Mouse (Mus musculus): ENCODE data around the gene Zzz3. TPM values are rescaled to one million over a fixed set of nuclear protein-coding genes. Genes with fewer than 3 reads are reported as not detected.

Gene Zzz3
- 46.7 and 49.3 TPM in 2 replicates for polyA plus RNA-seq (2015; fragmentation: Nextera tagmentation; extraction: Ambion mirVana)

- Histone ChIP-seq H3K9me3 (no peaks in the 10 kb centered on the region), H3K27me3 (no peaks in the 10 kb centered on the region), H3K4me2 (replicated peaks) (peak within 1 kb of the TSS; percentile 82), H3K9ac (peak within 1 kb of the TSS; percentile 89), H3K4me3 (peak within 1 kb of the TSS; percentile 78), H3K4me1 (peaks cover 25% of the 10 kb centered on the region), H3K36me3 (peaks cover 17% of the 10 kb centered on the region), H3K27ac (peak within 1 kb of the TSS; percentile 99)
- peak; percentile 94 for ATAC-seq (ENCODE audit: low FRiP score, low read depth)
- under 1% methylated on average over 59 of the region's 108 CpGs for WGBS
Measured at GRCm38 (mm10) chr3:152395350-152396277, at the start of gene Zzz3. Gene Zzz3, plus strand, starts transcription at chr3:152395473.

GRCm38 (mm10) chr3:152345732-152346632 lies 49.3 kb upstream of the Zzz3 start, which contains the start of gene Usp33:
Gene Usp33, plus strand, starts transcription at chr3:152346478.
- Histone ChIP-seq H3K9ac (peak within 1 kb of the TSS; percentile 90), H3K4me3 (peak within 1 kb of the TSS; percentile 73), H3K36me3 (no peaks in the 10 kb centered on the region), H3K4me1 (peaks cover 26% of the 10 kb centered on the region), H3K27me3 (no peaks in the 10 kb centered on the region), H3K27ac (peak within 1 kb of the TSS; percentile 76; the same call in 1 of the 2 replicates), H3K9me3 (no peaks in the 10 kb centered on the region), H3K4me2 (replicated peaks) (peak within 1 kb of the TSS; percentile 65)
- WGBS = 7% methylated on average over 38 of the region's 44 CpGs
- peak; percentile 99 for ATAC-seq (ENCODE audit: low FRiP score, low read depth)

GRCm38 (mm10) chr3:152346633-152347141 lies 48.6 kb upstream of the Zzz3 start:
- Histone ChIP-seq H3K9me3 (no peaks in the 10 kb centered on the region), H3K27me3 (no peaks in the 10 kb centered on the region), H3K4me3 (peak overlapping the region; percentile 73), H3K27ac (peak overlapping the region; percentile 76; the same call in 1 of the 2 replicates), H3K4me1 (peaks cover 31% of the 10 kb centered on the region), H3K9ac (peak overlapping the region; percentile 90), H3K36me3 (no peaks in the 10 kb centered on the region), H3K4me2 (replicated peaks) (peak overlapping the region; percentile 65)
- WGBS = under 1% methylated on average over 38 of the region's 54 CpGs
- peak; percentile 72 for ATAC-seq (ENCODE audit: low FRiP score, low read depth)

GRCm38 (mm10) chr3:152347227-152347626 lies 48.0 kb upstream of the Zzz3 start:
- H3K9ac ChIP-seq = peak overlapping the region; percentile 90
- WGBS = 45% methylated on average over 3 of the region's 3 CpGs
- H3K4me1 ChIP-seq = peaks cover 37% of the 10 kb centered on the region
- H3K4me2 ChIP-seq (replicated peaks) = peak overlapping the region; percentile 65
- H3K36me3 ChIP-seq = no peaks in the 10 kb centered on the region
- no peaks in the 10 kb centered on the region for H3K9me3 ChIP-seq
- H3K4me3 ChIP-seq = peak overlapping the region; percentile 73
- H3K27ac ChIP-seq = no peak overlapping the region
- no peak for ATAC-seq (ENCODE audit: low FRiP score, low read depth)
- H3K27me3 ChIP-seq = no peaks in the 10 kb centered on the region

GRCm38 (mm10) chr3:152348011-152348830 lies 47.1 kb upstream of the Zzz3 start:
- Histone ChIP-seq H3K27me3 (no peaks in the 10 kb centered on the region), H3K36me3 (no peaks in the 10 kb centered on the region), H3K27ac (no peak overlapping the region), H3K4me1 (peaks cover 46% of the 10 kb centered on the region), H3K9ac (no peak overlapping the region), H3K4me2 (replicated peaks) (0 out of 2 replicates have a peak overlapping the region, but pooled peaks have one; percentile 65), H3K4me3 (no peak overlapping the region), H3K9me3 (no peaks in the 10 kb centered on the region)
- no peak for ATAC-seq (ENCODE audit: low FRiP score, low read depth)
- 87% methylated on average over 10 of the region's 10 CpGs for WGBS

- Histone ChIP-seq H3K9me3 (no peaks in the 10 kb centered on the region), H3K27ac (no peak overlapping the region), H3K36me3 (no peaks in the 10 kb centered on the region), H3K4me2 (replicated peaks) (no peak overlapping the region), H3K4me1 (peaks cover 53% of the 10 kb centered on the region), H3K4me3 (no peak overlapping the region), H3K27me3 (no peaks in the 10 kb centered on the region), H3K9ac (no peak overlapping the region)
- no peak for ATAC-seq (ENCODE audit: low FRiP score, low read depth)
- WGBS = 73% methylated on average over 3 of the region's 3 CpGs
Measured at GRCm38 (mm10) chr3:152350431-152350830, 44.8 kb upstream of the Zzz3 start.

- no peaks in the 10 kb centered on the region for H3K36me3 ChIP-seq
- no peak for ATAC-seq (ENCODE audit: low FRiP score, low read depth)
- H3K4me3 ChIP-seq = no peak overlapping the region
- H3K27me3 ChIP-seq = no peaks in the 10 kb centered on the region
- H3K4me2 ChIP-seq (replicated peaks) = no peak overlapping the region
- peaks cover 53% of the 10 kb centered on the region for H3K4me1 ChIP-seq
- WGBS = 83% methylated on average over 5 of the region's 5 CpGs
- no peaks in the 10 kb centered on the region for H3K9me3 ChIP-seq
- no peak overlapping the region for H3K27ac ChIP-seq
- no peak overlapping the region for H3K9ac ChIP-seq
Measured at GRCm38 (mm10) chr3:152350966-152351365, 44.3 kb upstream of the Zzz3 start.

- ATAC-seq (ENCODE audit: low FRiP score, low read depth) = no peak
- Histone ChIP-seq H3K4me3 (no peak overlapping the region), H3K9me3 (no peaks in the 10 kb centered on the region), H3K36me3 (peaks cover 7% of the 10 kb centered on the region), H3K27me3 (no peaks in the 10 kb centered on the region), H3K4me2 (replicated peaks) (no peak overlapping the region), H3K4me1 (peaks cover 50% of the 10 kb centered on the region), H3K9ac (no peak overlapping the region), H3K27ac (no peak overlapping the region)
- WGBS = 85% methylated on average over 4 of the region's 4 CpGs
Measured at GRCm38 (mm10) chr3:152352289-152352688, 43.0 kb upstream of the Zzz3 start.

GRCm38 (mm10) chr3:152353434-152354177 lies 41.7 kb upstream of the Zzz3 start:
- no peak overlapping the region for H3K4me3 ChIP-seq
- peak; percentile 55; the same call in 1 of the 2 replicates for ATAC-seq (ENCODE audit: low FRiP score, low read depth)
- 59% methylated on average over 10 of the region's 10 CpGs for WGBS
- H3K27me3 ChIP-seq = no peaks in the 10 kb centered on the region
- no peak overlapping the region for H3K9ac ChIP-seq
- peak overlapping the region; percentile 10; the same call in 1 of the 2 replicates for H3K27ac ChIP-seq
- no peak overlapping the region for H3K4me2 ChIP-seq (replicated peaks)
- peaks cover 9% of the 10 kb centered on the region for H3K36me3 ChIP-seq
- H3K4me1 ChIP-seq = peaks cover 41% of the 10 kb centered on the region
- H3K9me3 ChIP-seq = no peaks in the 10 kb centered on the region

GRCm38 (mm10) chr3:152355361-152355760 lies 39.9 kb upstream of the Zzz3 start:
- no peaks in the 10 kb centered on the region for H3K27me3 ChIP-seq
- H3K4me2 ChIP-seq (replicated peaks) = no peak overlapping the region
- WGBS = 73% methylated on average over 5 of the region's 5 CpGs
- no peaks in the 10 kb centered on the region for H3K9me3 ChIP-seq
- ATAC-seq (ENCODE audit: low FRiP score, low read depth) = no peak
- H3K9ac ChIP-seq = no peak overlapping the region
- peaks cover 24% of the 10 kb centered on the region for H3K36me3 ChIP-seq
- peaks cover 33% of the 10 kb centered on the region for H3K4me1 ChIP-seq
- no peak overlapping the region for H3K27ac ChIP-seq
- H3K4me3 ChIP-seq = no peak overlapping the region

Measured in limb, embryonic 13.5 days (tissue).